ENCODE assay signal across 14 mouse cellular contexts in genomic region chr2:35852164-35852509, GRCm38 (mm10).
DNase-seq lines count a peak whose midpoint lies in the region; ATAC-seq lines count a peak whose summit lies in the region.
"Had no signal": no experiment of that assay in that cellular context is flagged by ENCODE, and none has a peak within 500 bp of the region (broad histone marks: within the 10 kb centered on the region; RNA-seq: fewer than 3 reads in every experiment).

No protein-coding gene starts in this region.

- peak overlapping the region; percentile 56 for H3K27ac ChIP-seq in hindbrain, embryonic 13.5 days
- no peak overlapping the region for H3K27ac ChIP-seq in hindbrain, embryonic 12.5 days
- 0 out of 2 replicates have a peak overlapping the region, but pooled peaks have one; percentile 29 for H3K27ac ChIP-seq in neural tube, embryonic 13.5 days (replicated peaks)
- H3K27ac ChIP-seq in neural tube, embryonic 15.5 days (replicated peaks), result no peak overlapping the region
- H3K27ac ChIP-seq in midbrain, embryonic 13.5 days, result no peak overlapping the region
- H3K27ac ChIP-seq: heart, embryonic 15.5 days; liver, embryonic 15.5 days had no signal

- DNase-seq in layer of hippocampus, adult 9-10 months (ENCODE audit: low spot score), result no peak
- DNase-seq in layer of hippocampus, adult 9-11 months, result no peak
- DNase-seq: cerebellum, adult 18-20 months; kidney, postnatal 4 days; layer of hippocampus, postnatal 36 days; lung, postnatal 10 days; right cerebral cortex, postnatal 25 days had no signal

- H3K9me3 ChIP-seq in hindbrain, embryonic 13.5 days, result no peaks in the 10 kb centered on the region
- H3K9me3 ChIP-seq in hindbrain, embryonic 12.5 days (replicated peaks), result no peaks in the 10 kb centered on the region
- H3K9me3 ChIP-seq in neural tube, embryonic 13.5 days, result no peaks in the 10 kb centered on the region
- H3K9me3 ChIP-seq in neural tube, embryonic 15.5 days (replicated peaks), result no peaks in the 10 kb centered on the region
- no peaks in the 10 kb centered on the region for H3K9me3 ChIP-seq in midbrain, embryonic 13.5 days
- H3K9me3 ChIP-seq: heart, embryonic 15.5 days; liver, embryonic 15.5 days had no signal

- no peak overlapping the region for H3K9ac ChIP-seq in hindbrain, embryonic 13.5 days
- no peak overlapping the region; the same call in 1 of the 2 replicates for H3K9ac ChIP-seq in hindbrain, embryonic 12.5 days
- no peak overlapping the region for H3K9ac ChIP-seq in neural tube, embryonic 13.5 days
- no peak overlapping the region for H3K9ac ChIP-seq in neural tube, embryonic 15.5 days (replicated peaks)
- H3K9ac ChIP-seq in midbrain, embryonic 13.5 days (replicated peaks), result no peak overlapping the region
- H3K9ac ChIP-seq: heart, embryonic 15.5 days; liver, embryonic 15.5 days had no signal

- 68% methylated on average over 3 of the region's 3 CpGs for WGBS in hindbrain, embryonic 13.5 days
- 69% methylated on average over 3 of the region's 3 CpGs for WGBS in hindbrain, embryonic 12.5 days
- WGBS in neural tube, embryonic 13.5 days, result 67% methylated on average over 3 of the region's 3 CpGs
- 68% methylated on average over 3 of the region's 3 CpGs for WGBS in neural tube, embryonic 15.5 days
- 30% methylated on average over 3 of the region's 3 CpGs for WGBS in midbrain, embryonic 13.5 days

- no peak overlapping the region for H3K4me2 ChIP-seq in hindbrain, embryonic 13.5 days
- H3K4me2 ChIP-seq in hindbrain, embryonic 12.5 days (replicated peaks), result no peak overlapping the region
- no peak overlapping the region for H3K4me2 ChIP-seq in neural tube, embryonic 13.5 days
- H3K4me2 ChIP-seq in neural tube, embryonic 15.5 days, result no peak overlapping the region
- H3K4me2 ChIP-seq in midbrain, embryonic 13.5 days (replicated peaks), result peak overlapping the region; percentile 30
- H3K4me2 ChIP-seq: heart, embryonic 15.5 days; liver, embryonic 15.5 days had no signal

- H3K4me1 ChIP-seq in hindbrain, embryonic 13.5 days (replicated peaks), result peaks cover 29% of the 10 kb centered on the region
- peaks cover 16% of the 10 kb centered on the region for H3K4me1 ChIP-seq in hindbrain, embryonic 12.5 days
- H3K4me1 ChIP-seq in neural tube, embryonic 13.5 days (replicated peaks), result peaks cover 26% of the 10 kb centered on the region
- peaks cover 21% of the 10 kb centered on the region for H3K4me1 ChIP-seq in neural tube, embryonic 15.5 days
- peaks cover 34% of the 10 kb centered on the region for H3K4me1 ChIP-seq in midbrain, embryonic 13.5 days (replicated peaks)
- H3K4me1 ChIP-seq: liver, embryonic 15.5 days had no signal

- no peaks in the 10 kb centered on the region for H3K36me3 ChIP-seq in hindbrain, embryonic 13.5 days
- no peaks in the 10 kb centered on the region for H3K36me3 ChIP-seq in hindbrain, embryonic 12.5 days
- H3K36me3 ChIP-seq in neural tube, embryonic 13.5 days, result no peaks in the 10 kb centered on the region
- no peaks in the 10 kb centered on the region for H3K36me3 ChIP-seq in neural tube, embryonic 15.5 days
- H3K36me3 ChIP-seq in midbrain, embryonic 13.5 days, result no peaks in the 10 kb centered on the region
- H3K36me3 ChIP-seq: heart, embryonic 15.5 days; liver, embryonic 15.5 days had no signal

- no peak overlapping the region for H3K4me3 ChIP-seq in hindbrain, embryonic 13.5 days
- no peak overlapping the region for H3K4me3 ChIP-seq in hindbrain, embryonic 12.5 days
- H3K4me3 ChIP-seq in neural tube, embryonic 13.5 days, result no peak overlapping the region
- no peak overlapping the region for H3K4me3 ChIP-seq in neural tube, embryonic 15.5 days (replicated peaks)
- no peak overlapping the region for H3K4me3 ChIP-seq in midbrain, embryonic 13.5 days (replicated peaks)
- H3K4me3 ChIP-seq: heart, embryonic 15.5 days; liver, embryonic 15.5 days had no signal

- no peak for ATAC-seq in hindbrain, embryonic 13.5 days (ENCODE audit: low FRiP score)
- ATAC-seq in hindbrain, embryonic 12.5 days (ENCODE audit: low FRiP score), result no peak
- ATAC-seq in neural tube, embryonic 13.5 days (ENCODE audit: low read depth), result no peak
- no peak for ATAC-seq in neural tube, embryonic 15.5 days (ENCODE audit: low FRiP score)
- ATAC-seq in midbrain, embryonic 13.5 days, result no peak; the same call in 1 of the 2 replicates

- 0 out of 2 replicates have a peak, but pooled peaks cover 3% of the 10 kb centered on the region for H3K27me3 ChIP-seq in hindbrain, embryonic 13.5 days
- H3K27me3 ChIP-seq in hindbrain, embryonic 12.5 days, result no peaks in the 10 kb centered on the region
- H3K27me3 ChIP-seq in neural tube, embryonic 13.5 days, result no peaks in the 10 kb centered on the region
- H3K27me3 ChIP-seq in neural tube, embryonic 15.5 days (replicated peaks), result no peaks in the 10 kb centered on the region
- H3K27me3 ChIP-seq in midbrain, embryonic 13.5 days, result no peaks in the 10 kb centered on the region
- H3K27me3 ChIP-seq: heart, embryonic 15.5 days had no signal

Comparison
In these comparisons a context has a peak if more than half of its experiments do, and no peak if none do; other contexts are left out.
1. H3K27ac ChIP-seq: peak in hindbrain, embryonic 13.5 days (single experiment) and neural tube, embryonic 13.5 days (single experiment); none in hindbrain, embryonic 12.5 days (single experiment), neural tube, embryonic 15.5 days (single experiment) and midbrain, embryonic 13.5 days (single experiment).